Mouse (Mus musculus) midbrain, embryonic 10.5 days (tissue): Measurements from ENCODE around the gene Camkv. TPM values are rescaled to one million over a fixed set of nuclear protein-coding genes. Genes with fewer than 3 reads are reported as not detected.

Experiments used
- DNase-seq: peaks from one replicate; pipeline ENCODE4 v3.0.0-alpha.2; 2017; ENCODE audit warnings: low spot score
- H3K27ac ChIP-seq: fragments of 300-500 bp; sonication (generic); replicated peaks from 2 replicates; pipeline ENCODE4 v1.5.1; 2016; ENCODE audit warnings: mild to moderate bottlenecking
- H3K27me3 ChIP-seq: fragments of 300-500 bp; sonication (generic); 2 replicates; pipeline ENCODE4 v1.6.1; 2016; ENCODE audit warnings: low read depth, mild to moderate bottlenecking; ENCODE audit not compliant: poor library complexity, severe bottlenecking
- H3K36me3 ChIP-seq: fragments of 300-500 bp; sonication (generic); 2 replicates; pipeline ENCODE4 v1.6.1; 2016; ENCODE audit warnings: mild to moderate bottlenecking, moderate library complexity
- H3K4me1 ChIP-seq: fragments of 300-500 bp; sonication (generic); 2 replicates; pipeline ENCODE4 v1.6.1; 2016
- H3K4me3 ChIP-seq: fragments of 300-500 bp; sonication (generic); 2 replicates; pipeline ENCODE4 v1.5.1; 2016; ENCODE audit warnings: mild to moderate bottlenecking, moderate library complexity
- H3K9me3 ChIP-seq: fragments of 300-500 bp; sonication (generic); replicated peaks from 2 replicates; pipeline ENCODE4 v1.6.1; 2016; ENCODE audit warnings: mild to moderate bottlenecking
- WGBS: fragments of 180-500 bp; shearing (Covaris S2); methylation state at CpG from one replicate; pipeline ENCODE4 v1.1.7; 2016; 5-methylcytosine and 5-hydroxymethylcytosine counted together
- polyA plus RNA-seq: library from polyadenylated mRNA; unstranded; fragments of >200 nt; fragmentation: Nextera tagmentation; extraction: Ambion mirVana; gene quantifications from 2 replicates; pipeline ENCODE4 v1.2.1, GENCODE M21; 2016

Gene Camkv
- polyA plus RNA-seq, 1 experiment from 2014 or later: 23.0 TPM

DNA sequence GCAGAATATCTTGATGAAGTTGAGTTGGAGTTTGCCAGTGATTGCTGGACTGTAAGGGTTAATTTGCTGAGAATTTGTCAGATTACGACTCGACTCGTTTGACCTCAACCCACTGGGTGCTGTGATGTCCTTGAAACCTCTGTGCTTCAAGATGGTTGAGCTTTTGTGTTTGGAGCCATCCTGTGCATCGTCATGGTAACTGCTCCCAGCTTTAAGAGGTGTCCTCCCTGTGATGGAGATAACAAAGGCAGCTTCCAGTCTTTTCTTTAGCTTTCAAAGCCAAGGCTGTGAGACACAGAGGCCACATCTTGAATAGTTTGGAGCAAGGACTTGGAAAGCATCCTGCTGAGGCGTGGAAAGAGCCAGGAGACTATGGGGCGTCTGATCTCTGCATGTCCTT, 21.7 kb downstream of the Camkv start:
- H3K4me3 ChIP-seq: no peak overlapping the region
- 31% methylated on average over 6 of the region's 6 CpGs for WGBS
- peak overlapping the region; percentile 28; the same call in 1 of the 2 replicates for H3K27ac ChIP-seq
- H3K4me1 ChIP-seq: peaks cover 48% of the 10 kb centered on the region
- no peaks in the 10 kb centered on the region for H3K27me3 ChIP-seq
- peaks cover 68% of the 10 kb centered on the region for H3K36me3 ChIP-seq
- no peak for DNase-seq
- H3K9me3 ChIP-seq: no peaks in the 10 kb centered on the region

DNA sequence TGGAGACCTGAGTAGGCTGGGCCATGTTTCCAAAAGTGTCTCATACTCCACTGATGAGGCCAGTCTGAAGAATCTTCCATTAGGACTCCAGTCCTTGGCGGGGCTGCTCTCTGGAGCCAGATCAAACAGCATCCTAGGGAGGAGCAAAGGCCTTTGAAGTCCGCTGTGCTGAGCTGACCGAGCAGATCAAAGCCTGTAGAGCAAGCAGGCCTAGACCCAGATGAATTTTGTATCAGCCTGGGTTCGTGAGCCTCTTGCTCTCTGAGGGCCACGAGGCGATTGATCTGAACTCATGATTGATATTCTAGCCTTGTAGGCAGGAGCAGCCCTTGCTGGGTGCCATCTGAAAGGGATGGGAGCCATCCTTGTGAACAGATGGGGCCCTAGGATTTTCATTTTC, 24.4 kb downstream of the Camkv start:
- Histone ChIP-seq H3K4me3 (no peak overlapping the region), H3K27me3 (no peaks in the 10 kb centered on the region), H3K27ac (no peak overlapping the region), H3K4me1 (peaks cover 41% of the 10 kb centered on the region), H3K9me3 (no peaks in the 10 kb centered on the region), H3K36me3 (peaks cover 94% of the 10 kb centered on the region)
- WGBS: 66% methylated on average over 6 of the region's 6 CpGs
- DNase-seq: no peak

DNA sequence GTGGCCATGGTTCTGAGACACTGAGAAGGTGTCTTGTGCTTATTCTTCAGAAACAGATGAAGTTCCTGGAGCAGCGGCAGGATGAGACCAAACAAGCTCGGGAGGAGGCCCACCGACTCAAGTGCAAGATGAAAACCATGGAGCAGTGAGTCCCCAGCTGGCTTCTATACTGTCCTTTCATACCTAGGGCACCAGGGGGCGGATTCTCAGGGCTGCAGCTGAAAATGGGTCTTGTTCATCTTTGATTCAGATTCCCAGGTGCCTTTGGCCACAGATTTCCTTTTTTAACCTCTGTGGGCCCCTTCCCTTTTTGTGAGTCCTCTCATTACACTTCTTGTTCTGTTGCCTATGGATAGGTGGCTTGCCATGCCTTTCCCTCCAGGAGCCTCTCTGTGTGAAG, 25.5 kb downstream of the Camkv start:
- H3K36me3 ChIP-seq: peaks cover 99% of the 10 kb centered on the region
- peaks cover 41% of the 10 kb centered on the region for H3K4me1 ChIP-seq
- no peak overlapping the region for H3K4me3 ChIP-seq
- no peak overlapping the region for H3K27ac ChIP-seq
- H3K27me3 ChIP-seq: no peaks in the 10 kb centered on the region
- no peaks in the 10 kb centered on the region for H3K9me3 ChIP-seq
- DNase-seq: no peak
- WGBS: 81% methylated on average over 4 of the region's 4 CpGs

DNA sequence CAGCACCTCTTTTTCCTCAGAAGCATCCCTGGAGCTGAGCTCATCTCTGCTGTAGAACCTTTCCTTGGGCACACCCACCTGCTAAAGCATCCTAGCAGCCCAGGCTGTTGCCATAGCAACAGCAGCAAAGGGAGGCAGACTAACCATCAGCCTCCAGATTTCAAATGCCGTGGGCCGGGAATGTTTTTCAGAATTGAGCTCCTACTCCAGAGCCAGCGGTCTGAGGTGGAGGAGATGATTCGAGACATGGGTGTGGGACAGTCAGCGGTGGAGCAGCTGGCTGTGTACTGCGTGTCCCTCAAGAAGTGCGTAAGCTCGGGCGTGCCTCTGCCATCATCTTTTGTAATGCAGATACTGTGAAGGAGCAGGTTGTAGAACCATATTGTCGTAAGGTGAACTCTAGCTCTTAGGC, 25.9 kb downstream of the Camkv start:
- DNase-seq: no peak
- H3K36me3 ChIP-seq: peaks cover 99% of the 10 kb centered on the region
- H3K27me3 ChIP-seq: no peaks in the 10 kb centered on the region
- WGBS: 84% methylated on average over 10 of the region's 10 CpGs
- no peak overlapping the region for H3K27ac ChIP-seq
- H3K4me1 ChIP-seq: peaks cover 41% of the 10 kb centered on the region
- no peaks in the 10 kb centered on the region for H3K9me3 ChIP-seq
- H3K4me3 ChIP-seq: no peak overlapping the region

DNA sequence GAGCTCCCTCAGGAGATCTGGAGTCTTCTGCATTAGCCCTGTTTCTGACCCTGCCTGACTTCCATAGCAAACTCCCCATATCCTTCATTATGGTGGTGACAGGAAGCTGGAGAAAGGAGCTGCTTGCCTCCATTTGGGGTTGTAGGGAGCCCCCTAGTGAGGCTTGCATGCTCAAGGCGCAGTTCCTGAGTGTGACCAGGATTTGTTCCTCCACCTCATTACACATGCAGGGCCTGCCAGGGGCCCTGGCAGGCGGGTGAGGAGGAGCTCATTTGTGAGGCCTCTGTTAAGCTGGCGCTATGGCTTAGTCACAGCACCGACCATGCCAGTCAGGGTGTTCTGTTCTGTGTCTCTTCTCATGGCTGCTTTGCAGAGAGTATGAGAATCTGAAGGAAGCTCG, 26.4 kb downstream of the Camkv start:
- Histone ChIP-seq H3K36me3 (peaks cover 99% of the 10 kb centered on the region), H3K4me3 (no peak overlapping the region), H3K4me1 (peaks cover 36% of the 10 kb centered on the region), H3K27me3 (no peaks in the 10 kb centered on the region), H3K9me3 (no peaks in the 10 kb centered on the region), H3K27ac (no peak overlapping the region)
- WGBS: 62% methylated on average over 5 of the region's 5 CpGs
- DNase-seq: no peak

DNA sequence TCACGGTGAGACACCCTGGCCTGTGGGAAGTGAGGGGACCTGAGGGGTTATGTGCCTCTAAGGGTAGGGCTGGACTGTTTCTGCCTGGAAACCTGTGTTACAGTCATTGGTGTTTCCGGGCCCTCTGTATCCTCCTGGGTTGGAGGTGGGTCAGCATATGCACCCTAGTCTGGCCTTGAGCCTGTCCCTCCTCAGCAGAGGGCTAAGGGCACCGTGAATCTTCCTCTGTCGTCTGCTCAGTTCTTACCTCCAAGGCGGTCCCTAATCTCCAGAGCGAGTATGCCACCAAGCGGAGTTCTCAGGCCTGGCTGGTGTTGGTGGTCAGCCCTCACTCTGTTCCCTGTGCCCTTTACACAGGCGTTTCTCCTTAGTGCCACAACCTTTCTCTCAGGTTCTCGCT, 27.4 kb downstream of the Camkv start:
- peaks cover 26% of the 10 kb centered on the region for H3K4me1 ChIP-seq
- 93% methylated on average over 9 of the region's 9 CpGs for WGBS
- no peaks in the 10 kb centered on the region for H3K9me3 ChIP-seq
- no peak for DNase-seq
- no peaks in the 10 kb centered on the region for H3K27me3 ChIP-seq
- no peak overlapping the region for H3K4me3 ChIP-seq
- H3K36me3 ChIP-seq: peaks cover 96% of the 10 kb centered on the region
- H3K27ac ChIP-seq: no peak overlapping the region

DNA sequence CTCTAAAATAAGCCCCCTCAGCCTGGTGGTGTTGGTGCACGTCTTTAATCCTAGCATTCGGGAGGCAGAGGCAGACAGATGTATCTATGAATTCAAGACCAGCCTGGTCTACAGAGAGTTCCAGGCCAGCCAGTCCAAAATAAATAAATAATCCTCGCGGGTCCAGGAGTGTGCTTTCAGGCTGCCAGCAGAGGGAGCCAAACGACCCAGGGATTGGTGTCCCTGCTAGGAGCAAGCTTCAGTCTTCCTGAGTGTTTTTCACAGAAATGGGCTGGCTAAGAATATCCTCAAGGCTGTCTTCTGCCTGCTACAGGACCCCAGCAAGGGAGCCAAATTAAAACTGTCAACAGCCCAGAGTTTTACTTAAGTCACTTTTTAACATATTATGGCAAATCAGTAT, 28.2 kb downstream of the Camkv start:
- Histone ChIP-seq H3K4me1 (peaks cover 24% of the 10 kb centered on the region), H3K27me3 (no peaks in the 10 kb centered on the region), H3K36me3 (peaks cover 95% of the 10 kb centered on the region), H3K4me3 (no peak overlapping the region), H3K9me3 (no peaks in the 10 kb centered on the region), H3K27ac (no peak overlapping the region)
- WGBS: 20% methylated on average over 5 of the region's 5 CpGs
- peak; percentile 79 for DNase-seq

DNA sequence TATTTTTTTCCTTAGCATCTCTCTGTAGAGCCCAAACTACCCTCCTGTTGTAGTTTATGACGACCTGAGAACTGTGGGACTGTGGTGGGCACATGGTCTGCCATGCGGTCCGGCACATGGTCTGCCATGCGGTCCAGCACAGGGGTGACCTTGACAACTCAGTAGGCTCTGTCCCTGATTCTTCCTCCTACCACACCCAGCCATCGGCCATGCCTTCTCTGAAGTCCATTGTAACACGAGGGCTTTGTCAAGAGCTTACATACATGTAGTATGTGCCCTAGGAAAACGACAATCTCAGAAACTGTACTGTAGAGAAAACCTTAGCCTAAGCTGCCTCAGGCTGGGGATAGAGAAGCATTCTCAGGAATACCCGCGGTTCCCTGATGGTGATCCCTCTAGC, 29.2 kb downstream of the Camkv start:
- Histone ChIP-seq H3K27ac (no peak overlapping the region), H3K4me1 (peaks cover 17% of the 10 kb centered on the region), H3K36me3 (peaks cover 95% of the 10 kb centered on the region), H3K4me3 (no peak overlapping the region), H3K9me3 (no peaks in the 10 kb centered on the region), H3K27me3 (no peaks in the 10 kb centered on the region)
- 93% methylated on average over 9 of the region's 9 CpGs for WGBS
- no peak for DNase-seq

DNA sequence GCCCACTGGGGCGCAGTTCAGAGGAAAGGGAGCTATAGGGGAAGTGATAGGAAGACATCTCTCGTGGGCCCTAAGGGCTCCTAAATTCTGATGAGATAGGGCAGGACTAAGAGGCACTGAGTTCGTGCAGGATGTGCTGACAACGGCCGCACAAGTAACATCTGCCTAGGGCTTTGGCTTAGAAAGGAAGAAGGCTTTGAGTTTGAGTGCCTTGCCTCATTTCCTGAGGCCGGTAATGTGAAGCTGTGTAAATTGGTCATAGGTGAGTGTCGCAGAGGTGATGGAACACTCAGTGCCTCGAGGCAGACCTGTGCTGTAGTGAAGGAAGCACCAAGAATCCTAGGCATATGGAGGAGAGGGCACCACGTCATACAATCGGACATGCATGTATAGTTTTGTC, 31.2 kb downstream of the Camkv start:
- no peak for DNase-seq
- Histone ChIP-seq H3K27me3 (no peaks in the 10 kb centered on the region), H3K36me3 (peaks cover 95% of the 10 kb centered on the region), H3K27ac (no peak overlapping the region), H3K4me1 (peaks cover 6% of the 10 kb centered on the region), H3K9me3 (no peaks in the 10 kb centered on the region), H3K4me3 (no peak overlapping the region)
- WGBS: 95% methylated on average over 10 of the region's 10 CpGs

DNA sequence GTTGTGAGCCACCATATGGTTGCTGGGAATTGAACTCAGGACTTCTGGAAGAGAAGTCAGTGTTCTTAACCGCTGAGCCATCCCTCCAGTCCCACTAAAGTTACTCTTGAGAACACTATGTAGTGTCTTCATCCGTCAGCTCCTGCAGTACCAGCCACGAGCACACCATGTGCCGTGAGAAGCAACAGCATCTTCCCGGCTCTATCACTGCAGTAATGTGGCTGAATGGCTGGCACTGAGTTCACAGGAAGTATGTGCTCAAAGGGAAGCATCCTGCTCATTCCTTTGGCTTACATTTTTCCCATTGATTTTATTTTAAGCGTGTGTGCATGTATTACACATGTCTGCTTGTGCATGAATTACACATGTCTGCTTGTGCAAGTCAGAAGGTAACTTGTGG, 32.0 kb downstream of the Camkv start:
- Histone ChIP-seq H3K4me1 (no peaks in the 10 kb centered on the region), H3K9me3 (no peaks in the 10 kb centered on the region), H3K27ac (no peak overlapping the region), H3K27me3 (no peaks in the 10 kb centered on the region), H3K4me3 (no peak overlapping the region), H3K36me3 (peaks cover 95% of the 10 kb centered on the region)
- DNase-seq: no peak
- WGBS: 90% methylated on average over 6 of the region's 6 CpGs

DNA sequence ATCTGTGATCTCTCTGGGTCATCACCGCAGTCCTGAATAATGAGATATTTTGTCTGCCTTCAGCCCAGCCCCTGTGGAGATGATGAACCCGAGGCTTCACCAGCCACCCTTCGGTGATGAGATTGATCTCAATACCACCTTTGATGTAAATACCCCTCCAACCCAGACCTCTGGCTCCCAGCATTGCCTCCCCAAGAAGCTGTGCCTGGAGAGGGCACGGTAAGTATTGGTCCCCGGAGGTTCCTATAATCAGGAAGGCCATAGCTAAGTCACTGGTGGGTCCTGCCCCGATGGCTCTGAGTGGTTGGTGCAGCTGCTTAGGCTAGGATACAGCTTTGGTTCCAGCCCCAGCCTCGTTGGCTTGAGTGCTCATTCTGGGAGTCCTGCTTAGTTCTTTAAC, 33.1 kb downstream of the Camkv start:
- Histone ChIP-seq H3K27me3 (no peaks in the 10 kb centered on the region), H3K4me3 (no peak overlapping the region), H3K36me3 (peaks cover 90% of the 10 kb centered on the region), H3K27ac (no peak overlapping the region), H3K4me1 (no peaks in the 10 kb centered on the region), H3K9me3 (no peaks in the 10 kb centered on the region)
- WGBS: 91% methylated on average over 7 of the region's 7 CpGs
- no peak for DNase-seq

DNA sequence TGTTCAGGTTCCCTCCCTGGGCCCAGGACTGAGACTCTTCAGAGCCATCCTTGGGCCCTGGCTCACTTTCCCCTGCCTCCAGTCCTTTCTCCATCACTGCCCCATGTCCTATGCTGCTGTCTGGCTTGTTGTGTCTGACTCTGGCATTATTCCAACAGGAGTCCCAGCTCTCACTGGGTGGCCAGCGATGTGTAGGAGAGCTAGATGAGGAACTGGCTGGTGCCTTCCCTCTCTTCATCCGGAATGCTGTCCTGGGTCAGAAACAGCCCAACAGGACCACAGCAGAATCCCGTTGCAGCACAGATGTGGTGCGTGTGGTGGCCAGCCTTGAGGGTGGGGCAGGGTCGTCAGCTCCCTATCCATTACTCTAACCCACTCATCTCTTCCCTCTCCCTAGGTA, 34.8 kb downstream of the Camkv start:
- no peaks in the 10 kb centered on the region for H3K4me1 ChIP-seq
- H3K27me3 ChIP-seq: no peaks in the 10 kb centered on the region
- WGBS: 92% methylated on average over 5 of the region's 5 CpGs
- no peak overlapping the region for H3K27ac ChIP-seq
- no peaks in the 10 kb centered on the region for H3K9me3 ChIP-seq
- peaks cover 73% of the 10 kb centered on the region for H3K36me3 ChIP-seq
- no peak overlapping the region for H3K4me3 ChIP-seq
- no peak for DNase-seq

DNA sequence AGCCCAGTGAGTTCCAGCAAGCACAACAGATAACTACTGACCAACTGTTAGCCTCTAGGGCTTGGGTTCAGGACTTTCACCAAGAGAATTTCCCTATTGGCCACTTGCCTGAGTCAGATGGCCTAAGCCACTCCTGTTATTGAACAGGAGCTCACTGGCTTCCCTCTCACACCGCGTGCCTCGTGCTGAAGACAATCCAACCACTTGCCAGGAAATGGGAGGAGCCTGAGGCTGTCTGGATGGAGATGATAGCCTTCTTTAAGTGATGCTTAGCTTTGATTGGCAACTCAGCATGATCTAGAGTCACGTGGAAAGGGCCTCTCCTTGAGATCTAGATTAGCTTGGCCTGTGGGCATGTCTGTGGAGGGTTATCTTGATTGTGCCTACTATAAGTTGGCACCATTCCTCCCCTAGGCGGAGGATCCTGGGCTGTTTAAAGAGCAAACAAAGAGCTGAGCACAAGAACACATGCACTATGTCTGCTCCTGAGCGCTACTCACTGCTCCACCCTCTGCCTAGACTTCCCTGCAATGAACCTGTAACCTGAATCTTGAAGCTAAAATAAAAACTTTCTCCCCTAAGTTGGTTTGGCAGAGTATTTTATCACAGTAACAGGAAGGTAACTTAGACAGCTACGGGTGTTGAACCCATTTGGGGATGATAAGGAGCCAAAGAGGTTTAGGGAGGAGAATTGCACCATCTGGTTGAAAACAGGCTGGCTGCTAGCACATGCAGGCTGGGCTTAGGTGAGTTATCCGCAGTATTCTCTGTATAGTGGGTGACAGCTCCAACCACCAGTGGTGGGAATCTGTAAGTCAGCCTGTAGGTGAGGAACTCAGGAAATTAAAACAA, 36.4 kb downstream of the Camkv start:
- no peak for DNase-seq
- WGBS: 83% methylated on average over 8 of the region's 8 CpGs
- Histone ChIP-seq H3K4me1 (0 out of 2 replicates have a peak, but pooled peaks cover 3% of the 10 kb centered on the region), H3K27ac (no peak overlapping the region), H3K27me3 (no peaks in the 10 kb centered on the region), H3K36me3 (peaks cover 57% of the 10 kb centered on the region), H3K4me3 (no peak overlapping the region), H3K9me3 (no peaks in the 10 kb centered on the region)
